Mouse (Mus musculus) ES-E14 (cell line): Measurements from ENCODE around the gene 2610001J05Rik.

Source experiments
- CHD2 ChIP-seq: IDR thresholded peaks from 2 replicates; pipeline ENCODE4 v1.6.1; 2014; ENCODE audit warnings: mild to moderate bottlenecking, low read depth, low read length, inconsistent platforms
- HCFC1 ChIP-seq: IDR thresholded peaks from 2 replicates; pipeline ENCODE4 v1.6.1; 2012; ENCODE audit warnings: low read length, inconsistent platforms, borderline replicate concordance; ENCODE audit not compliant: insufficient read depth
- MAFK ChIP-seq: IDR thresholded peaks from 2 replicates; pipeline ENCODE4 v1.6.1; 2014; ENCODE audit warnings: mild to moderate bottlenecking, low read depth, low read length, inconsistent platforms; ENCODE audit not compliant: insufficient read depth
- ZNF384 ChIP-seq: IDR thresholded peaks from 2 replicates; pipeline ENCODE4 v1.6.1; 2012; ENCODE audit warnings: low read depth, low read length, inconsistent platforms

DNA sequence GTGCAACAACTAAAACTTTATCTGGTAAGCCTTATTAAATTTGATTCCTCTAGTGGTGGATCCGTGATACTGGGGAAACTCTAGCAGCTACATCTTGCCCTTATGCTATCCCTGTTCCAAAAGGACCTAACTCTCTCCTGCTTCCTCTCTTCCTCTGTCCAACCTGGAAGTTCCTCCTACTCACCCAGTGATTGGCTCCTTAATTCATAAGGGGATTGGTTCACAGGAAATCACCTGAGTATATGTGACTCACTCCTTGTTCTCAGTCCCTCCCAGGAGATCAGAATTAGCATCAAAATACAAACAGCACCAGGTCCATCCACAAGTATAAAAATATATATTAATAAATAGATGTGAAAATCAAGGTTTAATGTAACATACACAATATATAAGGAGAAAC, 10.7 kb downstream of the 2610001J05Rik start:
- TF ChIP-seq ZNF384, result no peak
- no peak for TF ChIP-seq HCFC1
- no peak for TF ChIP-seq MAFK
- TF ChIP-seq CHD2, result no peak
